Mouse (Mus musculus) heart, adult 9 months (tissue): ENCODE measurements around the gene Parp16.

Source experiments
- DNase-seq, 2 experiments: peaks; one replicate each; pipeline ENCODE4 v3.0.0; 2022; ENCODE audit warnings: low spot score in 2 of 2

Gene Parp16

GRCm38 (mm10) chr9:65195053-65195452, at the start of gene Parp16:
Gene Parp16 (plus strand): TSS chr9:65195353.
- no peak for DNase-seq

- DNase-seq, result no peak
These were observed 49.2 kb upstream of the Parp16 start for GRCm38 (mm10) chr9:65146001-65146400.

DNA sequence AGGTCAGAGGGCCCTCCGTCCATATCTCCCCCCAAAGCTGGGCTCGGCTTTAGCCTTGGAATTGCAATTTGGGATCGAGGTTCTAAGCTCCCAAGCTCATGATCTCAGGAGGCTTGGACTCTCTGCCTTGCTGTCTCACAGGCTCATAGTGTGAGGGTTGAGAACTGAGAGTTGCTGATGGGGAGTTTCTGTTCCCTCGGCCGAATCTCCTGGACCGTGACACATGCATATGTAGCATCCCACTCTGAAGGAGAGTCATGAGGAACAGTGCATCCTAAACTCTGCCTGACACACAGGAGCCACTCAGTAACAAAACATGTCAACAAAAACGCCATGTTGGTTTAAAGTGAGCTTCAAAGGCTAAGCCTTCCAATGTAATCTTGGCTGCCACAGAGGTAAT, 46.6 kb upstream of the Parp16 start:
- no peak for DNase-seq

DNA sequence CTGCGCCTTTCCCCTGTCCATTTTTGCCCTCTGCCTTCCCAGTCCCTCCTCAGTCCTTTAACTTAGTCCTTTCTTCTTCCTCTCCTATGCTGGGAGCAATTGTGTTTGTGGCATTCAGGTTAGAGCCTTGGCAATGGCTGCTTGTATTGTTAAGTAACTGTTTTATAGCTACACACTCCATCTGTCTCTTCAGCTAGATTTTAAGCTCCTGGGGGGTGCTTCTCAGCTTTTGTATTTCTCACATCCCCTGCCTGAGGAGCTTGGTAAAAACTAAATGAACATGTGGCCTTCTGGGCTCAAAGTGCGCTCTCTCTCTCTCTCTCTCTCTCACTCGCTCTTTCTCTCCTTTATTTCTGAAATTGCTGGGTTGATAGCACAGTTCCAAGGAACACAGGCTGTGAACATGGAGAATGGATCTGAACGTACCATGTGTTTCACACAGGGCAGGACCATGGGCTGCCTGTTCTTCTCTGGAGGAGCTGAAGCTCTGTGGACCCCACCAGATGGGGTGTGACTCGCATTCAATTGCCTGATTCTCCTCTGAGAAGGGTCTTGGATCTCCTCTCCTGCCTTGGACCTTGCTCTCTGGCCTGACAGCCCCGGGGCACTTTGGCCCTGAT, 42.3 kb upstream of the Parp16 start:
- DNase-seq, result no peak

DNA sequence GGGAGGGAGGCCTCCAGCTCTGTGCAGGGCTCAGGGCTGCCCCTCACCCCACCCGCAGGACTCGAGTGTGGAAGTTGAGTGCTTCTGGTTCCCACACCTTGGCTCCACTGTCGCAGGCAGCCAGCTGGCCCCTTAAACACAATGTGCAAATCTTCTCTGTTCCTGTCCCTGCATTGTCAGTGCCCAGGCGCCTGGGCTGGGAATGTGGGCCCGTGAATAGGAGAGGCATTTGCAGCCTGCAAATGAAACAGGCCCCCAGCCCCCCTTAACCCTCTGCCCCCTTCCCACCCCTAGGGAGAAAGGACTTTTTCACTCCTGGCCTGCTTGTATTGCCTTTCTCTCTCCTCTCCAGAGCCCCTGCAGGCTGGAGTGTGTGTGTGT, 41.8 kb upstream of the Parp16 start:
- DNase-seq, result no peak

GRCm38 (mm10) chr9:65154692-65155455, 40.3 kb upstream of the Parp16 start:
- DNase-seq, result no peak

GRCm38 (mm10) chr9:65156604-65157003, 38.5 kb upstream of the Parp16 start:
- DNase-seq, result no peak

DNA sequence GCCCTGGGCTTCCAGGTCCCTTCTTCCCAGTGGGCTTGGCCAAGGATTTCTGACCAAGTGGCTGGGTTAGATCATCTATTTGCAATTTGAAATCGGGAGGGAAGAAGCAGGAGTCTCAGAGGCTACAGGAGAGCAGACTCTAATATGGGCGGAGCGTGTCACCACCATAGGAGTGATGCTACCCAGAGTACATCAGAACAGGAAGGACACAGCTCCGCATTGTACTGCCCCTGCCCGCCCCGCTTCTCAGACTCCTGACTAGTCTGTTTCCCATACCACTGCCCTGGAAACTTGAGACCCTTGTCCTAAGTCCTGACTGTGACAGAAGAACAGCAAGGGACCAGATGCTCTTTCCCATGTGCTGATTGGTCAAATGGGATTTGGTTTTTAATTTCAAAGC, 37.5 kb upstream of the Parp16 start:
- DNase-seq, result no peak

GRCm38 (mm10) chr9:65161188-65161587, 34.0 kb upstream of the Parp16 start:
- no peak for DNase-seq

DNA sequence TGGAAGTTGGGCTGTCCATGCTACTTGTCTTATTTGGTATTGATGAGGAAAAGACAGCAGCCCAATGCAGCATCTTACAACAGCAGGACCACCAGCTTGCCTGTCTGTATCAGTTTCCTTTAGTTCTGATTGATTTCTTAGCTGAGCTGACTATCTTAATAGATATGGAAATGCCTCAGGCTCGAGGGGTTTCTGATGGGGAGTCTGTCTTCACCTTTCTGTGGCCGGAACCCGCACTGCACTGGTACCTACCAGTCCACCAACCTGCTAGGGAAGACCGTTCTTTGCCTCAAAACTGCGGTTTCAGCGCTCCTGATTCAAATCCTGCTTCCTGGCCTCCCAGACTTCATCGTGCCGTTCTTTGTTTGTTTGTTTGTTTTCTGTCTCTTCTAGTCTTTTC, 33.3 kb upstream of the Parp16 start:
- DNase-seq, result no peak

- no peak for DNase-seq
These were observed 32.2 kb upstream of the Parp16 start for GRCm38 (mm10) chr9:65162711-65163639.

- DNase-seq, result no peak
These were observed 30.3 kb upstream of the Parp16 start for GRCm38 (mm10) chr9:65164870-65165269.

GRCm38 (mm10) chr9:65166386-65166785, 28.8 kb upstream of the Parp16 start:
- DNase-seq, result no peak

DNA sequence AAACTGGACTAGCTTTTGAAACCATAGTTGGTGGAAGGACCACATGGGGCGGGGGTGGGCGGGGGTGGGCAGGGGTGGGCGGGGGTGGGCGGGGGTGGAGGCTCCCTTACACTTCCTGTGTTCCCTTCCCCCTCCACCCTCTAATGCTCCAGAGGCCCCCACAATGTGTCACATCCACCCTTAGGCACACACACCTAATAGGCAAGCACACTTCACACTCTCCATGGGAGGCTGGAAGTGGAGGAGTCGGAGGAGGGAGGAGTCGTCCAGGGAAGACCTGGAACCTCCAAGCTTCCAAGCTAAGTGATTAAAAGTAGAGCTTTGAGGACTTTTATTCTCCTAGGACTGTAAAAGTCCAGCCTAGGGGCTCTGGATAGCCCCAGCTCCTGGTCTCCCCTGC, 26.6 kb upstream of the Parp16 start:
- DNase-seq, result no peak

GRCm38 (mm10) chr9:65168952-65169351, 26.2 kb upstream of the Parp16 start:
- no peak for DNase-seq

DNA sequence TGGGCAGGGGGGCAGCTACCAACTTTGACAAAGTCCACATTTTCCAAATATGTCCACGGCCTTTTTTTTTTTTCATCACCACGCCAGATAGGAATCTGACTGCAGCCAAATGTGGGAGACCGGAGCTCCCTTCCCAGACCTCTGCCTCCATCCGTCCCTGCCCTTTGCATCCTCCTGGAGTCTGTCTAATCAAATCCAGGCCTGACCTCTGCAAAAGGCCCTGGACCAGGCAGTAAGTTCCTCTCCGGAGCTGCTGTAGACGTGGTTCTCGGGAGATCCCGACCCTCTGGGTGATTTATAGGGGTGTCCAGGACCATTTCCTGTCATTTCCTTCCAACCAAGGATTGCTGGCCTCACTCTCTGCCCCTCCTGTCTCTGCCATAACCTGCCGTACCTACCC, 22.5 kb upstream of the Parp16 start:
- no peak for DNase-seq

GRCm38 (mm10) chr9:65175234-65175938, 19.8 kb upstream of the Parp16 start:
- DNase-seq, result no peak

DNA sequence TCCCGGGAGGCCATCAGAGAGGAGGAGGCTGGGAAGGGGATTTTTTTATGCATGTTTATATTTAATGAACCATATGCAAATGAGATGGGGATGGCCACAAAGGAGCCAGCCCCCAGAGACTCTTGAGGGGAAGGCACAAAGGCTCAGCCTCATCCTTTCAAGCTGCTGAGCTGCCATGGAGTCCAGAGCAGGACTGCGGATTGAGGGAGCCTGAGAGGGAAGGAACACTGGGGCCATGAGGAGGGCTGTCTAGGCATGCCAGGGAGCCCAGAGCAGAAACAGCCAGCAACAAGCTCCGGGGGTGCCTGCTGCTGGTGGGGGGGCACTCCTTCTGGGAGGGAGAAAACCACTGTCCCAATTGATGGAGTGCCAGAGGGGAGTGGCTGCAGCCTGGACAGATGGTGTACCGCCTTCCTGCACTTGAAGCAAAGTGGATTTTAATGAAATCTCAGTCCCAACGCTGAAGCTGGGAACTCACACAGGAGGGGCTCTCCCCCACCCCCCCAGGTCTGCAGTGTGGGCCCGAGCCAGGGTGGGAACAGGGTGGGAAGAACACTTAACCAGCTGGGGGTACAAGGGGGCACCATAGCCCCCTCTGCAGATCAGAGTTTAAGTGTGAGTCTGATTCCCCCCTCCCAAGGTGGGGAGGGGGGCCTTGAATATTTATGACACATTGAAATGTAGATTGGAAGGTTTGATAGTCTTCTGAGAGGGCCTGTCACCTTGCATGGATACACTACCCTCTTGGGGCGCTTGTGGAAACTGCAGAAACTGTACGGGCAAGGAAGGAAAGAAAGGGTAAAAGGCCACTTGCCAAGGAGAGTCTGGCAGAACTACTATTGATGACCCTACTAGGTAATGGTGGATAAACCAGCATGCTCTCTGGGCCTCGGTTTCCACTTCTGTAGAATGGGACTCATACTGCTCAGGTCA, 18.9 kb upstream of the Parp16 start:
- no peak for DNase-seq

- no peak for DNase-seq
These were observed 17.7 kb upstream of the Parp16 start for GRCm38 (mm10) chr9:65177497-65177896.

- no peak for DNase-seq
These were observed 17.2 kb upstream of the Parp16 start for GRCm38 (mm10) chr9:65177912-65178311.
